Mouse (Mus musculus): ENCODE data around the gene Padi4. TPM values are rescaled to one million over a fixed set of nuclear protein-coding genes. Genes with fewer than 3 reads are reported as not detected.

The Padi4 gene
- polyA plus RNA-seq (2014; fragmentation: Illumina TruSeq; extraction: RNeasy Lipid Tissue Mini Kit (QIAGEN cat#74804); ENCODE audit: low read depth, low replicate concordance), result 0.44 TPM

GRCm38 (mm10) chr4:140774025-140774800 is at the start of gene Padi4:
Padi4 (minus strand) TSS chr4:140774236.

DNA sequence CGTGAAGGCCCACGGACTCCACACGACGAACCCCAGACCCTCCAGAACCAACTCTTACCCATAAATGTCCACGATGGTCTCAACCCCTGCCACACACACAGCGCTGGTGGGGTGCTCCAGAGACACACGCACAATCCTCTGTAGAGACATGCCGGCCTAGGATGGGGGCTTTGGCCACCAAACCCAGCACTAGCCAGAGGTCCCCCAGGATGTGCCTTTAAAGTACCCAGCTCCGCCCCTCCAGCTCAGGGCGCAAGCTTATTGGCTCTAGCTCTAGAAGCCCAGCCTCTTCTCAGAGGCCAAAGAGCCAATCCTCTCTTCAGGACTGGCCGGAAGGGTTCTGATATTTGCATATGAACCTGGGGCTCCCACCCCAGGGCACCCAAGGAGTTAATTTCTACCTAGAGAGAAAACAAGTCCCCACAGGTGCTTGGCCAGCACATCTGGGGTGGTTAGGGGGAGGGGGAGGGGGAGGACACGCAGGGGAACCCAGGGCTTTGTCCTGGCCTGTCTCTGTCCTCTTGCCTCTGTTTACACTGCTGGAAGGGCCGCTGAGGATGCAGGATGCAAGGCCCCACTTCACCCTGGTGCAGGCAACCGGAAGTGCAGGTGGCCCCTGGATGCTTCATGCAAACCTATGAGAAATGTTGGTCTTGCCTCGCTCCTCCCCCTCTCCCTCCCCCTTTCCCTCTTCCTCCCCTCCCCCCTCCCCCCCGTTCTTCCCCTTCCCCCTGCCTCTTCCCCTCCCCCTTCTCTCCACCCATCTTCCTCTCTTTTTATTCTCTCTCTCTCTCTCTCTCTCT is 36.6 kb upstream of the Padi4 start, which contains the start of gene Padi3:
TSS of gene Padi3 (minus strand) at position 191 of the 803 bp plus-strand sequence.

DNA sequence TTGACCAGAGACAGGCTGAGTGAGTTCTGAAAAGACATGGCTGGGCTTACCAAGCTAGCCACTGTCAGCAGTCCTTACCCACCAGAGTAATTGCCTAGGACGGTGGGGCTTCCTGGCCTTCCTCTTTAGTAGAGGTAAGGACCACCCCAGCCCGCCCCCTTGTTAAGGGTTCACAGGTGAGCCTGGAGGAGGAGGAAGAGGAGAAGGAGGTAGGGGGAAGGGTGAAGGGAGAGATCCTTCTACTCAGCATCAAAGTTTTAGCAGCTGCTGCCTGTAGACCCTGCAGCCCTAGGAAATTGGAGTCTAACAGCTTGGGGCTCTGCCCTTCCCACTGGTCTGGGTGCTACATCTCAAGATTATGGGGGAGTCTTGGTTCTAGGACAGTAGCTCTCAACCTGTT is 31.5 kb downstream of the Padi4 start, which contains the start of gene Padi6:
TSS of gene Padi6 (minus strand) at position 101 of the 400 bp plus-strand sequence.

DNA sequence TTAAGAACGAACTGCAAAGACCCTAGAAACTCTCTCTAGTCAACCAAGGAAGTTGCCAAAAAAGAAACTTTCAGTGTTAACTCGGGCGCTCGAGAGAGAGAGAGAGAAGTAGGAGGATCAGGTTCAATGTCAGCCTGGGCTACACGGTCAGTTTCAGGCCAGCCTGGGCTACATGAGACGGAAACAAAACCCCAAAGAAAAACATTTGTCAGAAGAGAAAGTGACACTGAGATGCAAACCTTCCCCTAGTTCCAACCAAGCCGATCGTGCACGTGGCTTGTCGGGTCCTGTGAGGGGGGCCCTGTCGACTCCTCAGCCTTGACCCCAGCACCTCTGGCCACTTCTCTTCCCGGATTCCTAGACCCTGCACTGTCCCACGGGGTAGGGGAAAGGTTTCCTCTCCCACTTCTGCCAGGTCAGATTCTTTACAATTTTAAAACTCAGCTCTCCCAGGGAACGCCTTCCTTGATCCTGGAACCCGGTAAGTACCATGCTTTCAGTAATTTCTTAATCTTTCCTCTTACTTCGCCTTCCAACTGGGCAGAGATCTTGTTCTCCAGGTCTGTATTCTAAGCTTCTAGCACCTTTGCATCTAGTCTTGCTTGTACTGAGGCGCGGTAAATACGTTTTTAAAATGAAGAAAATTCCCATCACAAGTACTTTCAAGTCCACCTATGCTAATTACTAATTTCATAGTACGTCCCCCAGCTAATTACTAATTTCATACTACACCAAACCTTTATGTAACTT is 73.6 kb downstream of the Padi4 start, which contains the start of gene Rcc2:
TSS of gene Rcc2 (plus strand) at position 273 of the 750 bp plus-strand sequence.

Other genes starting within 250 kb of the Padi4 start
- 3.2 TPM for gene Arhgef10l, start 108.2 kb downstream of the Padi4 start, polyA plus RNA-seq (2014; fragmentation: Illumina TruSeq; extraction: RNeasy Lipid Tissue Mini Kit (QIAGEN cat#74804); ENCODE audit: low read depth, low replicate concordance)
- gene Rcc2, start 73.7 kb downstream of the Padi4 start, polyA plus RNA-seq (2014; fragmentation: Illumina TruSeq; extraction: RNeasy Lipid Tissue Mini Kit (QIAGEN cat#74804); ENCODE audit: low read depth, low replicate concordance), result 5.9 TPM
- gene Padi6, start 31.6 kb downstream of the Padi4 start, polyA plus RNA-seq (2014; fragmentation: Illumina TruSeq; extraction: RNeasy Lipid Tissue Mini Kit (QIAGEN cat#74804); ENCODE audit: low read depth, low replicate concordance), result not detected
- not detected for gene Padi3, start 36.4 kb upstream of the Padi4 start, polyA plus RNA-seq (2014; fragmentation: Illumina TruSeq; extraction: RNeasy Lipid Tissue Mini Kit (QIAGEN cat#74804); ENCODE audit: low read depth, low replicate concordance)
- not detected for gene Padi1, start 71.5 kb upstream of the Padi4 start, polyA plus RNA-seq (2014; fragmentation: Illumina TruSeq; extraction: RNeasy Lipid Tissue Mini Kit (QIAGEN cat#74804); ENCODE audit: low read depth, low replicate concordance)
- 0.91 TPM for gene Padi2, start 132.1 kb upstream of the Padi4 start, polyA plus RNA-seq (2014; fragmentation: Illumina TruSeq; extraction: RNeasy Lipid Tissue Mini Kit (QIAGEN cat#74804); ENCODE audit: low read depth, low replicate concordance)
- 74.4 TPM for gene Sdhb, start 187.0 kb upstream of the Padi4 start, polyA plus RNA-seq (2014; fragmentation: Illumina TruSeq; extraction: RNeasy Lipid Tissue Mini Kit (QIAGEN cat#74804); ENCODE audit: low read depth, low replicate concordance)
- gene Atp13a2, start 212.6 kb upstream of the Padi4 start, polyA plus RNA-seq (2014; fragmentation: Illumina TruSeq; extraction: RNeasy Lipid Tissue Mini Kit (QIAGEN cat#74804); ENCODE audit: low read depth, low replicate concordance), result 1.1 TPM
- not detected for gene Mfap2, start 236.2 kb upstream of the Padi4 start, polyA plus RNA-seq (2014; fragmentation: Illumina TruSeq; extraction: RNeasy Lipid Tissue Mini Kit (QIAGEN cat#74804); ENCODE audit: low read depth, low replicate concordance)

All from sigmoid colon, adult 10 weeks (tissue).